8 mouse cellular contexts compared by ENCODE assay signal in the genomic region with DNA sequence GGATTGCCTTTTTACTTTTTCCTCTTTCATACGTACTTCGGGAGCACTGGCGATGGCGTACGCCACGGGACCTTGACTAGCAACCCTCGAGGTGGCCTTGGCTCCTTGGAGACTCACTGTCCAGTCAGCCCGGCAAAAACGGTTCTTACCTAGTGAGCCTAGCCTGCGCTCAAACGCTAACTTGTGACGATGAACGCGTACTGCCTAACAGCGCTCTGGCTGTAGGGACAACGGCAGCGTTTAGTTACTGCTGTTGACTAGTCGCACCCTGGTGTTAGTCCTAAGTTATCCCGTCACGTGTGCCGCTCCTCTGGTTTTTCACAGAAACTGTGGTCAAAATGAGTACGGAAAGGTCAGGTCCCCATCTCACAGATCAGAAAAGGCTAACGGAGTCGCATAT. TPM values are rescaled to one million over a fixed set of nuclear protein-coding genes. Genes with fewer than 3 reads are reported as not detected.
DNase-seq lines count a peak whose midpoint lies in the region; ATAC-seq and TF ChIP-seq lines count a peak whose summit lies in the region.

No protein-coding gene starts in this region.

- peak overlapping the region; percentile 98 for H3K4me3 ChIP-seq in embryonic facial prominence, embryonic 12.5 days
- H3K4me3 ChIP-seq in intestine, postnatal 0 days (ENCODE audit: low read depth, low read length), result peak overlapping the region; percentile 85
- H3K4me3 ChIP-seq in midbrain, embryonic 16.5 days (ENCODE audit: low read depth, low read length), result peak overlapping the region; percentile 95

- H3K36me3 ChIP-seq in embryonic facial prominence, embryonic 12.5 days, result no peaks in the 10 kb centered on the region; the same call in 1 of the 2 replicates
- no peaks in the 10 kb centered on the region for H3K36me3 ChIP-seq in intestine, postnatal 0 days (ENCODE audit: control insufficient read depth, insufficient read depth)
- 0 out of 2 replicates have a peak, but pooled peaks cover 2% of the 10 kb centered on the region for H3K36me3 ChIP-seq in midbrain, embryonic 16.5 days (ENCODE audit: control insufficient read depth, insufficient read depth, low read length)

- peak; percentile 65 for DNase-seq in cerebellum, adult 9-11 months
- DNase-seq in cerebellum, postnatal 14 days, result no peak
- peak; percentile 41 for DNase-seq in retina, embryonic 14.5 days (ENCODE audit: low spot score)
- no peak for DNase-seq in retina, postnatal 1 day

- no peaks in the 10 kb centered on the region for H3K27me3 ChIP-seq in embryonic facial prominence, embryonic 12.5 days
- no peaks in the 10 kb centered on the region for H3K27me3 ChIP-seq in intestine, postnatal 0 days (replicated peaks; ENCODE audit: control insufficient read depth, insufficient read depth, low read length)
- no peaks in the 10 kb centered on the region for H3K27me3 ChIP-seq in midbrain, embryonic 16.5 days (ENCODE audit: control insufficient read depth, insufficient read depth, low read depth, low read length)

- peaks cover 16% of the 10 kb centered on the region for H3K4me1 ChIP-seq in embryonic facial prominence, embryonic 12.5 days
- H3K4me1 ChIP-seq in intestine, postnatal 0 days (replicated peaks; ENCODE audit: control insufficient read depth, insufficient read depth, low read length), result no peaks in the 10 kb centered on the region
- peaks cover 24% of the 10 kb centered on the region for H3K4me1 ChIP-seq in midbrain, embryonic 16.5 days (ENCODE audit: control insufficient read depth, insufficient read depth, low read length)

- ATAC-seq in embryonic facial prominence, embryonic 12.5 days (ENCODE audit: insufficient number of reproducible peaks, insufficient read depth, low FRiP score, low TSS enrichment), result no peak
- ATAC-seq in intestine, postnatal 0 days, result no peak
- no peak for ATAC-seq in midbrain, embryonic 16.5 days
- no peak for ATAC-seq in megakaryocyte progenitor cell, adult 5-6 weeks (replicated peaks; ENCODE audit: poor library complexity)

- TF ChIP-seq CTCF in intestine, postnatal 0 days (IDR thresholded peaks at IDR 0.05; ENCODE audit: low read depth), result no peak

- peak overlapping the region; percentile 93 for H3K27ac ChIP-seq in embryonic facial prominence, embryonic 12.5 days
- H3K27ac ChIP-seq in intestine, postnatal 0 days (ENCODE audit: low read depth, low read length), result peak overlapping the region; percentile 92
- H3K27ac ChIP-seq in midbrain, embryonic 16.5 days (ENCODE audit: low read length), result peak overlapping the region; percentile 81

- H3K9ac ChIP-seq in embryonic facial prominence, embryonic 12.5 days, result peak overlapping the region; percentile 83
- H3K9ac ChIP-seq in intestine, postnatal 0 days (ENCODE audit: low read depth, low read length), result peak overlapping the region; percentile 79
- H3K9ac ChIP-seq in midbrain, embryonic 16.5 days (ENCODE audit: low read depth, low read length), result peak overlapping the region; percentile 68

- peak overlapping the region; percentile 85 for H3K4me2 ChIP-seq in embryonic facial prominence, embryonic 12.5 days (replicated peaks)
- peak overlapping the region; percentile 74 for H3K4me2 ChIP-seq in intestine, postnatal 0 days (replicated peaks; ENCODE audit: low read depth)
- H3K4me2 ChIP-seq in midbrain, embryonic 16.5 days (ENCODE audit: low read length), result peak overlapping the region; percentile 95

- under 1% methylated on average over 24 of the region's 24 CpGs for WGBS in embryonic facial prominence, embryonic 12.5 days
- WGBS in intestine, postnatal 0 days, result under 1% methylated on average over 24 of the region's 24 CpGs
- WGBS in midbrain, embryonic 16.5 days, result under 1% methylated on average over 24 of the region's 24 CpGs

- H3K9me3 ChIP-seq in embryonic facial prominence, embryonic 12.5 days, result no peaks in the 10 kb centered on the region
- H3K9me3 ChIP-seq in intestine, postnatal 0 days (ENCODE audit: control insufficient read depth), result no peaks in the 10 kb centered on the region
- H3K9me3 ChIP-seq in midbrain, embryonic 16.5 days (replicated peaks; ENCODE audit: control insufficient read depth, low read length, poor library complexity, severe bottlenecking), result no peaks in the 10 kb centered on the region

RNA-seq across cellular contexts. Expression of gene Nudt6, which starts 0.6 kb away (rescaled TPM):
- polyA plus RNA-seq in embryonic facial prominence, embryonic 12.5 days (2016; fragmentation: Nextera tagmentation; extraction: Ambion mirVana), result 4.7 and 4.9 TPM in 2 replicates
- 6.2 and 7.5 TPM in 2 replicates for polyA plus RNA-seq in intestine, postnatal 0 days (2015; fragmentation: Nextera tagmentation; extraction: Ambion mirVana)
- 7.5 and 7.9 TPM in 2 replicates for polyA plus RNA-seq in midbrain, embryonic 16.5 days (2015; fragmentation: Nextera tagmentation; extraction: Ambion mirVana)
- 14.4 and 18.0 TPM in 2 replicates for total RNA-seq in megakaryocyte progenitor cell, adult 5-6 weeks (2015)
- total RNA-seq in megakaryocyte progenitor cell, adult 5-6 weeks (2017), result 9.1 and 19.9 TPM in 2 replicates

RNA-seq across cellular contexts. Expression of gene Spata5, which starts 0.9 kb away (rescaled TPM):
- 50.0 and 50.7 TPM in 2 replicates for polyA plus RNA-seq in embryonic facial prominence, embryonic 12.5 days (2016; fragmentation: Nextera tagmentation; extraction: Ambion mirVana)
- polyA plus RNA-seq in intestine, postnatal 0 days (2015; fragmentation: Nextera tagmentation; extraction: Ambion mirVana), result 13.1 and 15.9 TPM in 2 replicates
- polyA plus RNA-seq in midbrain, embryonic 16.5 days (2015; fragmentation: Nextera tagmentation; extraction: Ambion mirVana), result 30.3 and 33.9 TPM in 2 replicates
- 68.9 and 78.2 TPM in 2 replicates for total RNA-seq in megakaryocyte progenitor cell, adult 5-6 weeks (2015)
- total RNA-seq in megakaryocyte progenitor cell, adult 5-6 weeks (2017), result 126 and 148 TPM in 2 replicates

Comparison
In these comparisons a context has a peak if more than half of its experiments do, and no peak if none do; other contexts are left out.
1. DNase-seq: peak in cerebellum, adult 9-11 months (single experiment) and retina, embryonic 14.5 days (single experiment); none in cerebellum, postnatal 14 days (0 of 2) and retina, postnatal 1 day (single experiment).
2. Peak in every context shown above with its lines, with median percentiles within 50 percentile points of each other: H3K27ac ChIP-seq, H3K4me2 ChIP-seq, H3K4me3 ChIP-seq and H3K9ac ChIP-seq.